Mouse (Mus musculus): Measurements from ENCODE around the gene Zc3h18.

The Zc3h18 gene

DNA sequence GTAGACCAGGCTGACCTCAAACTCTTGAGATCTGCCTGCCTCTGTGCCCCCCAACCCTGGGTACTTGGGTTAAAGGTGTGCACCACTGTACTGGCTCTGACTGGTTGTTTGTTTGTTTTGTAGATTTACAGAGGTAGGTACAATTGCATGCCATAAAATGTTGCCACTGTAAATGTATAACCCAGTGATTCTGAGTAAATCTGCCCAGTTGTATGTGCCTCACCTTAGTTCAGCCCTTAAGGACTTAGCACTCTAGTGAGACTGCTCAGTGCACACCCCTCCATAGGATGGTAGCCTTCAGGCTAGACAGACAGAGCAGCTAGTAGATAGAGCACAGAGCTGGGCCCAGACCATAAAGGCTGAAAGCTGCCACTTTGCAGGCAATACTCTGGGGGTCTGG is 17.3 kb downstream of the Zc3h18 start:
- no peak for DNase-seq (ENCODE audit: low spot score)

DNA sequence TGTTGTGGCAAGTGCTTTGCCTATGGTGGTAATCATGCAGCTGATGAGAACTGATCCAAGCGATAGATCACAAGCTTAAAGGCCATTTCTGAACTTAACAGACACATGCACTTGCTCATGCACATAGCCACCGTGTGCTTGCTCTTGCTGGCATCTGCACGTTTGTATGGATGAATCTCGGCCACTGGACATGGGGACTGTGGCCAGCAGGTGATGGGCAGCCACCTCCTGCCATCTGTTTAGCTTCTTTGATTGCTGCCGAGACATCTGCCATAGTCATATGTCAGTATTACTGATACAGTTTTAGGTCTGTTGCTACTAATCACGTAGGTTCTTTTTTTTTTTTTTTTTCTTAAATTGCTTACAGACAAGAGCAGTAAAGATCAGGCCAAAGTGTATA is 18.9 kb downstream of the Zc3h18 start:
- no peak for DNase-seq (ENCODE audit: low spot score)

DNA sequence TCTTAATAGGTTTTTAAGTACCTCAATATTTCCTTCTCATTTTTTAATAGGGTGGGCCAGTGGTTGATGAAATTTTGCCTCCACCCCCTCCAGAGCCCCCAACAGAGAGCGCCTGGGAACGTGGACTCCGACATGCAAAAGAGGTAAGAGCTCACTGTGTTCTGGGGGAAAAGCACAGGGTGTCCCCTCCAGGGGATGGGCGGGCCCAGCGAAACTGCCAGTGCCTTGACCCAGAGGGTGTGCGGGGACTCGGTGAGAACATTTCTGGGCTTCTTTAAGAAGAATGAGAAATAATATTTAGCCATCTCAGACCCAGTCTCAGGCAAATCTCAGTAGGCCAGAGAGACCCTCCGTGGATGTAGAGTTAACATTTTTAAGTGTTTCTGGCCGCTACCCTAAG is 21.8 kb downstream of the Zc3h18 start:
- DNase-seq (ENCODE audit: low spot score): no peak

DNA sequence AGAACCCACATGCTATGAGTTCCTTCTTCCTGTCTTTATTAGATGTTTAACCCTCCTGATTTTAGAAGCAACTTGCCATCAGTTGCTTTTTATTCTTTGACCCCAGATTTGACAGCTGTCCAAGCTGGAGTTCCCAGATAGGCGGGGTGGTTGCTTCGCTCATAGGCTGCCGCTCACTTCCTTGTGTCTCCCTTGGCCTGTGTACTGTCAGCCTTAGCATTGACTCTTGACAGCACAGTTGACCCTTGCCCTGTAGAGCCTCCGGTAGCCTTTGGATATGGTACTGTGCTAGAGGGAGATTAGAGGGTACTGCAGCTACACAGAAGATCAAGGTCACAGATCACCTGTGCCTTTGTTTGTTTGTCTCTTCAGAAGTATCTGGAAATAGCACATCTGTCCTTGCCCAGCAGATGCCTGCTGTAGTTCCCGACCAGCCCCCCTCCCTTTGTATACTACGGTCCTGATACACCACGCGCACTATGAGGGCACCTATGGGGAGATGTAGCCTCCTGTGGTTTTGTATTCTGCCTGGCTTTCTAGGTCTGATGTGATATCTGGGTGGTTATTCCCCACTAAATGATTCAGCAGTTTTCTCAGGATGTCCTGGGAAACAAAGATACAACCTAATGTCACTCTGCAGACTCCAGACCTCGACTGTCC is 28.9 kb downstream of the Zc3h18 start:
- DNase-seq (ENCODE audit: low spot score): no peak

DNA sequence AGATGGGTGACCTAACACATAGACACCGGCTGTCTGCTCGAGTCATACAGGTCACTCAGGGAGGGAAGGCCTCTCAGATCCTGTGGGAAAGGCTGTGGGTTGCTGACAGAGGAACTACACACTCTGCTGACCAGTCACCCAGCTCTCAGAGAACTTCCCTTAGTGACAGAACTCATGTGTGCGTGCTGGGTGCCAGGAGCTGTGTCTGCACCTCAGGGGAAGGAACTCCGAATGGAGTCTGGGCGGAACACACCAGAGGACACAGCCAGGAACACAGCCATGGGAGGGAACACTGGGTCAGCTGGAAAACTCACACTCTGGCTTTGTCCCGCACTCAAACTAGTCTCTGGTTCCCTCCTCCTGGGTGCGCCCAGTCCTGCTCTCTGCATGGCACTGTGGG is 31.3 kb downstream of the Zc3h18 start:
- DNase-seq (ENCODE audit: low spot score): no peak

DNA sequence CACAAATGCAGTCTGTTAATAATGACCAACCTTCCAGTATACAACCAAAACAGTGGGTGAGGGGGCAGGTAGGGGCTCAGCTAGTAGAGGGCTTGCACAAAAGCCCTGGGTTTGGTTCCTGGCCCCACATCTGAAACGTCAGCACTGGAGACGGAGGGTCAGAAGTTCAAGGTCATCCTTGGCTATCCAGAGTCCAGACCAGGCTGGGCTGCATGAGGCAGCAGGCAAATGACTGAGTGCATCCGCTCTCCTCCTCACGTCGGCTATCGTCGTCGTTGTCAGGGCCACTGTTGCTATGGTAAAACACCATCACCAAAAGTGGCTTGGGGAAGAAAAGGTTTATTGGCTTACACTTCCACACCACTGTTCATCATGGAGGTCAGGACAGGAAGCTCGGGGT is 37.9 kb downstream of the Zc3h18 start:
- DNase-seq (ENCODE audit: low spot score): no peak

DNA sequence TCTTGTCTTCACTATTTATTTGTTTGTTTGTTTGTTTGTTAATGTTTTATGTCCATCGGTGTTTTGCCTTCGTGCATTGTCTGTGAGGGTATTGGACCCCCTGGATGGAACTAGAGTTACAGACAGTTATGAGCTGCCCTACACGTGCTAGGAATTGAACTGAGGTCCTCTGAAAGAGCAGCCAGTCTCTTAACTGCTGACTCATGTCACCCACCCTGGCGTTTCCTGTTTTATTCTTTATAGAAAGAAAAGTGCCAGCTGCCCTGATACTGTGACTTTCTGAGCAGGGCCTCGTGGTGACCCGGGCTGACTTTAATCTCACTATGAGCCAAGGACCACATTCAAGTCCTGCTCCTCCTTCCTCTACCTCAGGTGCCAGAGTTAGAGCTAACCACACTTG is 39.1 kb downstream of the Zc3h18 start:
- no peak for DNase-seq (ENCODE audit: low spot score)

DNA sequence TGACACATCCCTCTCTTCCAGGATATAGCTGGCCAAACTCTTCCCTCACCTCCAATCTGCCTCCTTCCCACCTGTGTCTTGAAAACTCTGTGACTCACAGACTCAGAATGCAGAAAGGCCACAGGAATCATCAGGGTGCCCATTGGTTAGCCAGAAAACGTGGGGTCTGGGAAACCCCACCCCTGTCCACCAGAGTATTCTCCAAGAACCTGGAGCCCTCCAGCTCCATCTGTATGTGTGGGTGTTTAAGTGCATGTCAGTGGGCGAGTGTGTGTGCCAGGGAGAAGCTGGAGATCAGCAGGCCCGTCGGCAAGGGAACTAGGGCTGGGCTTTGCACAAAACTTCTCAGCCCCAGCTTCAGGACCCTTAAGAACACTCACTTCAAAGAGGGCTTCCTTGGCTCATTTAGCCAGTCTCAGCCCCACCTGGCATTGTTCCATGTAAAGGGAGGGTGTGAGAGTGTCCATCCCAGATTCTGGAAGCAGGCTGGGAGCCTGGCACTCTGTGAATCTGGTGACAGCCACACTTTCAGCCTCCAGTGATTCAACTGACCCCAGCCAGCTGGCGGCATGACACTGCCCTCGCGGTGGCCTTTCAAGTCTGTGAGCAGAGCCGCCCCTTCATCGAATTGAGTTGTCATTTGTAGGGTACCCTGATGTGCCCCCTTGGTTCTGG is 43.6 kb downstream of the Zc3h18 start:
- no peak for DNase-seq (ENCODE audit: low spot score)

DNA sequence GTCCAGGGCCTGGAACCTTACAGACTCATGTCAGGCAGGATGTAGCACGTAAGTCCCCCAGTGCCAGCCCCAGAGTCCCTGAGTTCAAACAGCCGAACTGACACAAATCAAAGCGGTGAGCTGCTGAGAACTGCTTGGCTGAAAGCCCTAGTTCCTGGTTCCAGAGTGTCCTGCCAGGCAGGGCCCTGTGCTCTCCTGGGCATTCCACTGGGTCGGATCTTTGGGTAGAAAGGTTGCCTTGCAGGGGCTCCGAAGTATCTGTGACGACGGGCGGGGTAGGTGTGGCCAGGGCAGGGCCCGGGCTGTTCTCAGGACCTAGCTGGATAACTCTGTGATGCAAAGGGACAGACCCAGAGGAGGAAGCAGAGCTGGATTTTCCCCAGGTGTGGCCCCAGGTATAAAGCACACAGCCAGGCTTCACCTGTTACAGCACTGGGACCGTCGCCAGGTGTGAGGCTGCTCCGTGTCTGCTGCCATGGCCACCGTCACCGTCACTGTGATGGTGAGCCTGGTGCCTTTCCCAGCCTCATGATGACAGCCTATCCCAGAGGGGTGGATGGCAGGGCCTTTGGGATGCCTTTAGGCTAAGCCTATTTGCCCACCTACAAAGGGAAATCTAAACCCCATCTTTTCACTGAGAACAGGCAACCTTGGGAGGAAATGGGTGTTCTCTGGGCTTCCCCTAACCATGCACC is 45.1 kb downstream of the Zc3h18 start, which contains the start of gene Il17c:
Gene Il17c, plus strand, starts transcription at position 645 of the 695 bp plus-strand sequence.
- no peak for DNase-seq (ENCODE audit: low spot score)

DNA sequence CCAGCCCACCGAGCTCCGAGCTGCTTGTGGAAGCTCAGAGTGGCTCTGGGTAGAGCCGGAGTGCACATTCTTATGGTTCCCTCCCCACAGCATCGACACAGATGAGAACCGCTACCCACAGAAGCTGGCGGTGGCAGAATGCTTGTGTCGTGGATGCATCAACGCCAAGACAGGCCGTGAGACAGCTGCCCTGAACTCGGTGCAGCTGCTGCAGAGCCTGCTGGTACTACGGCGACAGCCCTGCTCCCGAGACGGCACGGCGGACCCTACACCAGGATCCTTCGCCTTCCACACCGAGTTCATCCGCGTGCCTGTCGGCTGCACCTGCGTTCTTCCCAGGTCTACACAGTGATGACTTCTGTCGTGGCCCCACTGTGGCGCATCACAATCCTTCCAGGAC is 46.8 kb downstream of the Zc3h18 start:
- no peak for DNase-seq (ENCODE audit: low spot score)

DNA sequence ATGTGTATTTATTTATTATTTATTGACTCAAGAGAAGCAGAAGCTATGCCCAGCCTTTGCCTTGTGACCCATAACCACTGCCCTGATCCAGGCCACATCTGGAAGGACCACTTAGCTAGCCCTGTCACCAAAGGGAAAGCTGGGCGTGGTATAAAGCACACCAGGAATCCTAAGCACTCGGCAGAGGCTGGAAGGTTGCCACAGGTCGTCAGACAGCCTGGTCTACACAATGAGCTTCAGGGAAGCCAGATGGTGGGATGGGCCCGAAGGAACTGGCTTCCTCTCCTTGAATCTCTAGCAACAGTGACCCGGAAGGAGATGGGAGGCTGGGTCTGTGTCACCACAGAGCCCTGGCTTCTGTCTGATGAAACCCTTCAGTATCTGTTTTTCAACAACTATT is 47.2 kb downstream of the Zc3h18 start:
- DNase-seq (ENCODE audit: low spot score): no peak

DNA sequence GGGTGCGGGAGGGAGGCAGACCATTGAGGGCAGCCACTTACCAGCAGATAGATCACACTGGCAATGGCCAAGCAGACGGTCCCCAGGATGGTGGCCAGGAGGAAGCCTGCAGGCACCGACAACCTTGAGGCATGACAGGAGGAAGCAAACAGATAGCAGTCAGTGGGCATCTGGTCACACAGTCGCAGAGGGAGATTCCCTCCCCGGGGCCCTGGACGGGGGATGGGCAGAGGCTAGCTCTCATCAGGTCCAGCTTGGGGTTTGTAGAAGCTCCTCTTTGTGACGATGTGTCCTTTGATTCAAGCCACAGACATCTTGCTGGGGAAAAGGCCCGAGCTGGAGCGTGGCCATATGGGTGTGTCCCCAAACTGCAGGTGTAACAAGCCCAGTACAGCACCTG is 49.7 kb downstream of the Zc3h18 start:
- DNase-seq (ENCODE audit: low spot score): no peak

DNA sequence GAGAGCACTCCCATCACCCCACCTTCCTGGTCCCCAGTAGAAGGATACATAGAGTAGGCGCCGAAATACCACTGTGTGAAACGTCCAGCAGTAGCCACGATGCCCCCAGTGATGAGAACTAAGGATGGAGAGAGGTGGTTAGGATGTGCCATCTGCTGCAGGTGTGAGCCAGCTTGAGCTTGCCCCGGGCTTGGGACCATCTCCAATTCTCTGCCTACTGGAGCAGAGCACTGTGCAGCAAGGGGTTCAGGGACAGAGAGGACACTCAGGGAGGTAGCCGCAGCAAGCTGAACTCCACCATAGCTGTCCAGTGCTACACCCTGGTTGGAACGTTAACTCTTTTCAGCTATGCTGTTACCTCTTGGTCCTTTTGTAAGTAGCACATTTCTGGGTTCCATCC is 51.2 kb downstream of the Zc3h18 start:
- no peak for DNase-seq (ENCODE audit: low spot score)

DNA sequence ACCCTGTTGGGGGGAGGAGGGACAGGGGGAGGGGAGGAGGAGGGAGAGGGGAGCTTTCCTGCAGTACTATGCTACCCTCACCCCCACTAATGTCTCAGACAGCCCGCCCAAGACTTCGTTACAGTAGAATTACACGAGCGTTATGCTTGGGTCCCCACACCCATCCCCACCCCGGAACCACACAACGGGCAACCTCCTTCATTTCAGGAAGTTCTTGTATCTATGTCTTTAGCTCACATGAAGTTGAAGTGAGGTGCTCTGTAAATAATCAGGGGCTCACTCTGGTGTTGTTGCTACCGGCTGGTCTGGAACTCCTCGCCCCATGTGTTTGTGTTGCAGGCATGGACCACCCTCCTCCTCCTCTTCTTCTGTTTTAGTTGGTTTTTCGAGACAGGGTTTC is 51.8 kb downstream of the Zc3h18 start:
- no peak for DNase-seq (ENCODE audit: low spot score)

DNA sequence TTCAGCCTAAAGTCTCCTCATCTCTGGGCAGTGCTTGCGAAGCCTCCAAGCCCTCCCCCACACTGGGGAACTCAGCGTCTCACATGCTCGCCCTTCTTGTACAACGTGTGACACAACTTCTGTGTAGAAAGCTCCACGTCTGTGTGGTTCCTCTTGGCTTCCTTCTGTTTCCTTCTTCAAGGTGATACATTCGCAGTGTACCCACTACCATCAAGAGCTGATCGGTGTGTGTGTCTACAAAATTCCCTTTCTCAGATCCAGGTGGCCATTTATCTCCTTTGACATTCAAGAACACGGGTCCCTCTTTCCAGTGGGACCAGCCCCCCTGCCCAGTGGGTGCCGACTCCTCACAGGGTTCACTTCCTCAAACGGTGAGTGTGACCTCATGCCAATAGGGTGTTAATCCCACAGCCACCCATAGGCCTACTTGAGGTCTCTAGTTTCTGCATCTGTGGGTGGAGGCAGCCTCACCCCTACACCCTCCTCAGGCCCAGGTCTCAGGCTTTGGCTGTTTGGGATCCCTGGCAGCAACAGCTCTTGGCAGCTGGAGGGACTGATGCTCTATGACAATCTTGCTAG is 53.7 kb downstream of the Zc3h18 start:
- no peak for DNase-seq (ENCODE audit: low spot score)

DNA sequence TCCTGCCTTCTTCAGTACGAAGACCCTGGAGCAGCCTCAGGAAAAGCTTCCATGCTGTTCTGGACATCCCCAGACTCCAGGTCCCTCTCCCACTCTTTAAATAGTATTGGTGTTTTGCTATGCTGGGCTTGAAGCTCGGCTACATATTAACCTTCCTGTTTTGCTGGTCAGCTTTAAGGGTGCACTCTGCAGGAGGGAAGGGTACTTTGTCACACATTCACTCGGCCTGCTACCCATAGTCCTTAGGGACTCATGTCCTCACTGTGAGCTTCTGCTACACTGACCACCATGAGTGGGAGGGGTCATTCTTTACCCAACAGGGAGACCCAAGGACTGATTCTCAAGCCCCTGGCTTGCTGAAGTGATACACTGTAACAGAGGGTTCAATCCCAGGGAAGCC is 54.2 kb downstream of the Zc3h18 start:
- DNase-seq (ENCODE audit: low spot score): no peak

DNA sequence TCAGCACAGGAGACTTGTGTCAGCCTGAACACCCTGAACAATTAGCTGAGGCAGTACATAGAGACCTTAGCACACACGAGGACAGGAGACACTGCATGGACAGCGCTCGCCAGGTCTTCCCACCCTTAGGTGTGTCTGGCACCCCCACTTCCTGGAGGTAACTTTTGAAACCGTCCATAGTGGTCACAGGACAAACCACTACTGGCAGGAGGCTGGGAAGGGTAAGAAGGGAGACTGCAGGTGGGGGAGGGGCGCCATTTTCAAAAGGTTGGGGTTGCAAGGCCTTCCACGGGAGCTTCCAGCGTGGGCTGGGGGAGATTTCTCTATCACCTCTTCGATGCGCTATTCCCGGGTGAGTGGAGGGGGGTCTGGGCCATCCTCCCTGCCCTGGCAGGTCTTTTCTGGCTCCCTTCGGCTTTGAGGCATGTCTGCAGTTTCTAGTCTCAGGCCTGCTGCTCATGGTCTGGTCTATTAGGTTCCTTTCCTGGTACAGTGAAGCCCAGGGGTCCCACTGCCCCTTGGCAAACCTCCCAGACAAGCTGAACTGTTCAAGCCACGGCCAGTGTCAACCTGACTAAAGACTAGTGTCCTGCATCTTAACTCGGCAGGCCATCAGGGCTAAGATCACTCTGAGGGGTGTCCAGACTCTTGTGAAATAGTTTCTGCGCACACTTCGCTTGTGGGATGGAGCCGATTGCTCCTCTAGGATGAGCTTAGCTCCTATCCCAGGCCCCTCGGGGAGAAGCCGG is 55.5 kb downstream of the Zc3h18 start:
- no peak for DNase-seq (ENCODE audit: low spot score)

DNA sequence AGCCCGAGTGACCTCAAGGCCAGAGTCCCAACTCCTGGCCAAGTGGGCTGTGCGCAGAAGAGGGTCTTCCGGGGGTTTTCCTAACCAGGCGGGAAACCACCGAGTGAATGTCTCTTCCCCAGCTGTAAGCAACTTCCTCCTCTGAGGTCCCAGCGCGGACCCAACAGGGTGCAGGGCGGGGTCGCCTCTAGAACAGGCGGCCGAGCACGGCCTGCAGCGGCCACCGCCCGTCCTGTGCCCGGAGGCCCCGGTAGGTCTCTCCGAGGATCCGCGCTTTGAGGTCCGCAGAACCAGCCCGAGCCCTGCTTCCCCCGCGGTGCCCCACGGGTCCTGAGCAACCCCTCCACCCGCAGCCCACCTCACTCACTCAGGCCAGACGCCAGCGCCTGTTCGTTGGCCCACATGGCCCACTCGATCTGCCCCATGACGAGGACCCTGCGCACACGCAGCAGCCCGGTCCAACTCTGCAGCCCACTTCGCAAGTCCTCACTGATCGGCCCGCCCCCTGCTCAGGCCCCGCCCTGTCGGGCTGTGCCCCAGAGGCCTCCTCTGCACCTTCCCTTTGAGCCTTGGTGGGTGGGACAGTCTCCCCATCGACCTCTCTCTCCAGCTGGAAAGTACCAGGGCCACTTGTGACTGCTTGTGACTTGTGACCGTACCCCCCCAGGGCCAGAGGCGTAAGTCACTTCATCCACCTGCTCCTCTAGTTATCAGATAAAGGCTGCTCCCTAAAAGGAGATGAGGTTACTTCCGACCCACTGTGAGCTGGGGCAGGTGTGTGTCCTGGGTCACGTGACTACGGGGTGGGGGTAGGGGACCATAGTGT is 56.2 kb downstream of the Zc3h18 start, which contains the start of gene Cyba:
Gene Cyba, minus strand, starts transcription at position 488 of the 826 bp plus-strand sequence.
- no peak for DNase-seq (ENCODE audit: low spot score)

DNA sequence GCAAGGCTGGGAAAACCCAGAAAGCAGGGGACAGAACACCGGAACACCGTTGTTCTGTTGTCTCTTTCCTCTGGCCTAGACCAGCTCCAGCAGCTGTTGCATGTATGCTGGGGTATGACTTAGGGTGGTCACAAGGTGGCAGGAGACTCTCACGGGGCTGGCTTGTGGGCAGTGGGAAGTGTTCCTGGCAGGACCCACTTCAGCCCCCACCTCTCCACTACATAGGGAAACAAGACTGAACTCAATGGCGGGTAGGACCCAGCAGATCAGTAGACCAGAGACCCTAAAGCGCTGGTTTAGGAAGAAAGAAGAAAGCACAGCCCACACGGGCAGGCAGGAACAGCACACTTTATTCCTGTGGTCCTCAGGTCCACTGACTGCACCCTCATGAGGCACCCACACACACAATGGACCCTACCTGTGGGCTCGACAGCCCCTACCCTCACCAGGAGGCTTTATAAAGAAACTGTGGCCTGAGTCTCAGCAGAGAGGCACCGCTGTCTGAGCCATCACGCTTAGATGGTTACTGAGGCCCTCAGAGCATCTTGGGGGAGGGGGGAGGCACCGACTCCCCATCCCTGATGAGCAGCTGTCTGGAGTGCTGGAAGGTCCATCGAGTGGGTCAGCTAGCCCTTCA is 57.0 kb downstream of the Zc3h18 start:
- DNase-seq (ENCODE audit: low spot score): no peak

DNA sequence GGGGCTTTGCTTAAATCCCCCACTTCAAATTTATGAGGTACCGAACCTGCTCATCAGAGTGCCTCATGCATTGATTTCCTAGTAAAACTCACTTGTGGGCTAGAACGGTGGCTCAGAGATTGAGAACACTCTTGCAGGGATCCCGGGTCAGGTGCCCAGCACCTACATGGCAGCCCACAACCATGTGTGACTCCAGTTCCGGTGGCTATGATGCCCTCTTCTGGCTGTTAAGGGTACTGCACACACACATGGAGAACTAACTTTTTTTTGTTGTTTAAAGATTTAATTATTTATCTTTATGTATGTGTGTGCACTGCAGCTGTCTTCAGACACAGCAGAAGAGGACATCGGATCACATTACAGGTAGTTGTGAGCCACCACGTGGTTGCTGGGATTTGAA is 59.0 kb downstream of the Zc3h18 start:
- no peak for DNase-seq (ENCODE audit: low spot score)

DNA sequence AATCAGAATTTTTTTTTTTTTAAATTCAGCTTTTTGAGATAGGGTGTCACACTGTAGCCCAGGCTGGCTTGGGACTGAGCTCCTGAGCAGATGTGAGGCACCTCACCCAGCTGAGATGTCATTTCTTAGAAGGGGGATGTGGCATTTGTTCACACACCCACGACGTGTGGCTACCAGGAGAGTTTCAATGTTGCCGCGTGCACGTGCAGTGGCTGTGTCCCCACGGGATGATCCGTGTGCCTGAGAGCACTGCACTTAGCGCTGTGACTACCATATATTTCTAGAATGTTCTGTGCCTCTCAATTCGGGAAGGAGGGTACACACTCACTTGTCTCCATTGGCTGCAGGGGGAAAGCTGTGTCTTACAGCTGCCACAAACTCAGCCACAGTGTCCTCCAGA is 59.7 kb downstream of the Zc3h18 start:
- no peak for DNase-seq (ENCODE audit: low spot score)

All from layer of hippocampus, adult 9-10 months (tissue).